Mouse (Mus musculus) urinary bladder, postnatal 4 days (tissue): Measurements from ENCODE around the gene Ung.

Experiments used
- DNase-seq, 2 experiments: peaks; one replicate each; pipeline ENCODE4 v3.0.0; 2021 to 2022; ENCODE audit warnings: low spot score in 2 of 2

Ung gene

DNA sequence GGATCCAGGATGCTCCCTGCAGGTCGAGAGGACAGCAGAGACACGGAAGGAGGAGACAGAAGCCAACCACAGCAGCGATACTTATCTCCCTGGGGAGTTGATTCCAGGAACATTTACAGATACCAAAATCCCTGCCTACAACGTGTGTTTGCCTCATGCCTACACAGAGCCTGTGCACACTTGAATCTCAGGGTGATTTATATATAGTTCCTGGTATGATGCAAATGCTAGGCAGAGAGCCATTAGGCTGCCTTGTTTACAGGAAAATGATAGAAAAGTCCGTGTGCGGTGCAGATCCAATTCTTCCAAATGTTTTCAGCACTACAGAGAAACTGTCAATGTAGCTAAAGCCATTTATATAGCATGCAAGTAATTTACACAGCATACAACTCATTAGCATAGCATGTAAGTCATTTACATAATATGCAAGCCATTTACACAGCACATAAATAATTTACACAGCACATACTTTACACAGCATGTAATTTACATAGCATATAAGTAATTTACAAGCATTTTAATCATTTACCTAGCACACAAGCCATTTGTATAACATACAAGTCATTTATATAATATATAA, 33.0 kb downstream of the Ung start:
- DNase-seq: no peak

DNA sequence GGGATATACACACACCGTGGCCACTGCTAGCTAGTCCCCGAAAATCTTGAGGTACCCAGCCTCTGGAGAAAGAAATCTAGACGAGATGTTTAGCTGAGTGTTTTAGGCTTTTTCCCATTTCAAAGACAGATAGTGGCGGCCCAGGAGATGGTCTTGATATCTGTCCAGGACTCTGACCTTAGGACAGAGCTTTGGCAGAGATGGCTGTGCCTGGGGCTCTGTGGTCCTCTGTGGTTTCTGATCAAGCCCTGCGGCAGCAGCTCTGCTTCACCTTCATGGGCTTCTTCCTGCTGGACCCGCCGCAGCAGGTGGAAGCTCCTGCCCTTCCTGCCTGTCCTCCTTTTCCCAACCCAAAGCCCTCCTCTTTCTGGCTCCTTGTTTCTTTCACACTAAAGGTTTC, 40.2 kb downstream of the Ung start:
- DNase-seq: no peak

DNA sequence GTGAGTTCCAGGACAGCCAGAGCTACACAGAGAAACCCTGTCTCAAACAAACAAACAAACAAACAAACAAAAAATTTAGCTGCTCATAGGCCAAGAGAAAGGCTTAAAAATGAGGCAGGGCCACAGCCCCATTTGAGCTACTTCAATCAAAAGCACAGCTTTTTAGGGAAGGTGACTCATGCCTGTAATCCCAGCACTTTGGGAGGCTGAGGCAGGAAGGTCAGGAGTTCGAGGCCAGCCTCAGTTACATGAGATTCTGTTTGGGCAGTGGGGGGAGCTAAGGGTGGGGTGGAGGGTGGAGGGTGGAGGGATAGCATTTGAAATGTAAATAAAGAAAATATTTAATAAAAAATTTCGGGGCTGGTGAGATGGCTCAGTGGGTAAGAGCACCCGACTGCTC, 42.8 kb downstream of the Ung start:
- no peak for DNase-seq

DNA sequence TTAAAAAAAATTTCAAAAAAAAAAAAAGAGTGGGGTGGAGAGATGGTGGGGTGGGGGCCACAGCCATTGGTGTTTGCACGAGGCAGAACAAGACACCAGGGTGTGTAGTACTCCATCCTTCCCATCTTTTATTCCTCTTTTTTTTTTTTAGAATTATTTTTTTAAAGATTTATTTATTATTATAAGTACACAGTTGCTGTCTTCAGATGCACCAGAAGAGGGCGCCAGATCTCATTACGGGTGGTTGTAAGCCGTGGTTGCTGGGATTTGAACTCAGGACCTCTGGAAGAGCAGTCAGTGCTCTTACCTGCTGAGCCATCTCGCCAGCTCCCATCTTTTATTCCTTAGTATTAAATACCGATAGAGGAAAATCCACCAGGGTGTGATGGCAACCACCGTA, 43.3 kb downstream of the Ung start:
- no peak for DNase-seq

DNA sequence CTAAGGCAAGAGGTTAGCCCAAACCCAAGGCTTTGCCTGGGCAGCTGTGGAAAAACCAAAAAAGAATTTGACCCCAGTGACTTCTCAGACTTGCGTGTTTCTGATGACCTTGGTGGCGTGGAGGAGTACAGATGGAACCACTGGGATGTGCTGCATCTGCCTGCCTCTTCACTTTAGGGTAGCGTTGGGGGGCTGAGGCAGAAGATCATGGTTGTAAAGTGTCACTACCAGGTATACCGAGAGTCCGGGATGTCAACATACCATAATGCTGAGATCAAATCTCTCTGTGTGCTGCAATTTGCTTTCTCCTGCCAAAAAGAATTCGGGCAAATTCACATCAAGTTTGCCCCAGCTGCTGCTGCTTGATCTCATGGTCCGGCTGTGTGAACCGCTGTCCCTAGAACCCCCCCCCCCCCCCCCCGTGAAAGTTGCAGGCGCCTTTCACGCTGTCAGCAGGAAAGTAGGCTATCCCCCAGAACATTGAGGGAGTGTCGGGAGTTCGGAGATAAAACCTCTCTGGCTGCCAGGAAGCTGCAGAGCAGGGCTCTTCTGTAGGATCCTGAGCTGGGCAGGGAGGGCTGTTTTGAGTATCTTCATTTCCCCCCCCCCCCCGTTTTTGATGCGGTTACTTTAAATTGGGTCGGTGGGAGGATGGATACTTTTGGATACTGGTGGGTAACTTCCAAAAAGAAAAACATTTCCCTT, 43.8 kb downstream of the Ung start:
- DNase-seq: no peak

DNA sequence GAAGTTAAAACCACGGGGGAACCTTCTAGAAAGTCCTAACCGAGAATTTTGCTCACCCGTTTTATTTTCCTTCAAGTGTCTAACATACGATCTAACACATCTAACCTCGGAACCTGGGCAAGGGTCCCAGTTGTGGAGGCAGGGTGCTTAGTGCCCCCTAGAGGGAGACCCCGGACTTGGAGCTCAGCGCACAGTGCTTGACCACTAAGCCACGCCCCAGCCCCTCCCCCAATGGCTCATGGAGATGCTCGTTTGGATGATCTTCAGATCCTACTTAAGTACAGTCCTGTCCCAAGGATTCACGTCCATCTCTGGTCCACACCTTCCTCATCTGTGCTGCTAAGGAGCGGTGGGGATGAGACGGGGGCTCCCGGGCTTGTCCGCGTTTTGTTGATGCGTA, 44.5 kb downstream of the Ung start:
- DNase-seq: peak in 1 of 2 experiments; percentile 43

DNA sequence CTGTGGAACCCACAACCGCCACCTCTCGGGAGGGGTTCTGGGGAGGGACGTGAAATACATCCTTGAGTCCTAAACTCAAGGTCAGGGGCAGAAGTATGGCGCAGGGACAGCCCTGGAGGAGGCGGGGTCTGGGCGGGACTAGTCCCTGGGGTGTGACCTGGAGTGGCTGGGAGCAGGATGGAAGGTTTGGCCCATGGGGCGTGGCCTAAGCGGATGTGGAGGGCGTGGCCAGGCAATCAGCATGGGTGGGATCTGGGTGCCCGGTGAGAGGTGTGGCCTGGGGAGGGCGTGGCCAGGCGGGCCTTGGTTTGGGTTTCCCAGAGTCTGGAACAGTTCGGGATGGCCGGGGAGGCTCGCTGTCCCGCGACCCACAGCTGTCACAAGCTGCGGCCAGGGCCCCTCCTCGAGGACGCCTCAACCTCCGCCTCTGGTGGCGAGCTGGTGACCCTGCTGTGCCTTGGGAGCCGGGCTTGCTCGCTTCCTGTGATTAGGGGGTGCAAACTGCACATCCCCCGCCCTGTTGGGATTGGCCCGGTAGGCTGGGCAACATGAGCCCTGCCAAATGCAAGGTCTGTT, 45.5 kb downstream of the Ung start:
- peak; percentile 96 to 97 for DNase-seq

DNA sequence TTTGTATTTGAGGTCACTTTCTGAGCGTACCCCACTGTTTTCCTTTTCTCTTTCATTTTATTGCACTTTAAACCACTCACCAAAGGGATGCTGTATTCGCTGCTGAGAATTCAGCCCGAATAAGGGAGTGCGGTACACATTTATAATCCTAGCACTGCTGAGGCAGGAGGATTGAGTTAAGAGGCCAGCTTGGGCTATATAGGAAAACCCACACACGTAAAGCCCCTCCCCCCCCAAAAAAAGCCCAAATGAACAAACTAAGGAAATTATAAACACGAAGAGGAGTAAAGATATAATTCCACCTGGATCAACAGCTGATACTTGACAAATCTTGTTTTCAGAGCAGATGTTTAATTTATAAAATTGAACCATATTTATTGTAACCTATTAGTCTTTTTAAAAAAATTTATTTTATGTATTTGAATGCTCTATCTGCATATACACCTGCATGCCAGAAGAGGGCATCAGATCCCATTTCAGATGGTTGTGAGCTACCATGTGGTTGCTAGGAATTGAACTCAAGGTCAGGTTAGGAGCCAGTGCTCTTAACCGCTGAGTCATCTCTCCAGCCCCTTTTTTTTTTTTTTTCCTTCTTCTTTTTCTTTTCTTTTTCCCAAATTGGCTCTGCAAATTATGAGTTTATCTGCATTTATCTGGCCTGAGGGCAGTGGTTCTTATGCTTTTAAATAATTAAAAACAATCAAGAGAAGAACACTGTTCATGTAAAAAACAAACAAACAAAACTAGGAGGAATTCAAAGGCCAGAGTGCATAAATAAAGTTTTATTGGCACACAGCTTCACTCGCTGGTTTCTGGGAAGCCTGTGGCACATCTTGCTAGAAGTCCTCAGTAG, 46.6 kb downstream of the Ung start:
- no peak for DNase-seq

DNA sequence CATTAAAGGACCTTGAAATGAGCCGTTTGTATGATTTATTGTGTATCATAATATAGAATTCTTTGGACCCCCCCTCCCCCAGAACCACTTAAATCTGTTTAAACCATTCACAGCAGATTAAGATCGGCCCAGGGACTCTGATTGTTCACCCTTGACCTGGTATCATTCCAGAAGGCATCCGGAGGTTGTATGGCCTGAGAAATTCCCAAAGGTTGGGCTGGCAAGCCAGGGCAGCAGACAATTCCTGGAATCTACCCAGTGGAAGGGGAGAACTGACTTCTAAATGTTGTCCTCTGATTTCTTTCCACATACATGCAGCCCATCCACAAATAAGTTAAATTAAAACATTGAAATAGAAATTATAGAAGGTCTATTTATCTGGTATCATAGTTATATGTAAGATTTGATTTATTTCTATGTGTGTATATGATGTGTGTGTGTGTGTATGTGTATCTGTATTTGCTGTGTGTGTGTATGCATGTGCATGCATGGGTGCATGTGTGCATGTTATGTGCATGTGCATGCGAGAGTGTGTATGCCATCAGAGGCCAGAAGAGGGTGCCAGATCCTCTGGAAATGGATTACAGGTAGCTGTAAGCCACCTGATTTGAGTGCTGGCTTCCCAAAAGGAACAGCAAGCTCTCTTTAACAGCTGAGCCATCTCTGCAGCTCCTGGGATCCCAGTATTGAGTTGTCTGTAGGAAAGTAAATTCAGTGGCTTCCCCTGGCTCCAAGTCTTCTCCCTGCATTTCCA, 48.0 kb downstream of the Ung start:
- no peak for DNase-seq

DNA sequence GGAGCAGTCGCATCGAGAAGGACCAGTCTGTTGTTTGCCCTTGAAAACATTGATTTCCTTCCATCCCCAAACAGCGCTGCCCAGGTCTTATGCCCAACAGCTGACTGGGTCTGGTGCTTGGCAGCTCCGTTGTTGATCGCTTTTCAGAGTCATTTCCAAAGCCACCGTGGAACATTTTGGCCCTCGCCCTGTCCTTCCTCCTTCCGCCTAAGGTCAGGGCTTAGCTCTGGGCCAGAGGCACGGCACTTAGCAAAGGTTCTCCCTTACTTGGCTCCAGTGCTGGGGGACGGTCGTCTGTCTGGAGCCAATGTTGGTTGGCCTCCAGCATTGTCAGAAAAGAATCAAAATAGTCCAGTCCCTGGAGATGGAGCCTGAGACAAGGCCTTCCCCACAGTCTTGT, 49.4 kb downstream of the Ung start:
- no peak for DNase-seq

DNA sequence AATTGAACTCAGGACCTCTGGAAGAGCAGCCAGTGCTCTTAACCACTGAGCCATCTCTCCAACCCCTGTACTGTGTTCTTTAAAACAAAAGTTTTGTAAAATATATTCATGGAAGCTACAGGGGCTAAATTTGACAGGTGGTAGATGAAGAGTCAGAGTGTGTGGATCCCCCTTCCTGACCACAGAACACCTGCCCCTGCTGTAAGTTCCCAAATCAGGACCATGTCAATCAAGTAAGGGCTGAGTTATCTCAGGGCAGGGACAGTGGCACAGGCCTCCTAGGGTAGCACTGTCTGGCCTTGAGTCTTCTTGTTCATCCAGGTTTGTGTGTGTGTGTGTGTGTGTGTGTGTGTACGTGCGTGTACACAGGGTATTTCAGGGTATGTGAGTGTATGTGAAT, 53.3 kb downstream of the Ung start:
- DNase-seq: no peak

DNA sequence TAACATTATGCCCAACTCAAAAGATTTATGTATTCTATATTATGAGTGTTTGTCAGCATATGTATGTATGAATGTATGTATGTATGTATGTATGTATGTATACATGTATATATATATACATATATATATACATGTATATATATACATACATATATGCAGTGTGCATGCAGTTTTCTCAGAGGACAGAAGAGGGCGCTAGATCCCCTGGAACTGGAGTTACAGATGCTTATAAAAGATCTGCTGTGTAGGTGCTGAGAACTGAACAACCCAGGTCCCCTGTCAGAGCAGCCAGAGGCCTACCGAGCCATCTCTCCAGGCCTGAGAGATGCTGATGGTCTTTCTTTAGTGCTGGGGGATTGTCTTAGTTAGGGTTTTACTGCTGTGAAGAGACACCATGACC, 56.9 kb downstream of the Ung start:
- no peak for DNase-seq
